Mouse (Mus musculus) embryonic facial prominence, embryonic 14.5 days (tissue): ENCODE results near the gene Slc16a11. TPM values are rescaled to one million over a fixed set of nuclear protein-coding genes. Genes with fewer than 3 reads are reported as not detected.

ENCODE experiments used
- ATAC-seq: fragments of 200-750 bp; cut with Nextera tagmentation; 2 replicates; pipeline ENCODE4 v1.8.0; 2017; ENCODE audit warnings: low read depth, moderate number of reproducible peaks, moderate TSS enrichment
- DNase-seq: peaks from one replicate; pipeline ENCODE4 v3.0.0-alpha.2; 2015; ENCODE audit warnings: low spot score
- H3K27ac ChIP-seq: fragments of 300-500 bp; sonication (generic); replicated peaks from 2 replicates; pipeline ENCODE4 v1.5.1; 2014; ENCODE audit warnings: low read depth, mild to moderate bottlenecking, low read length, moderate library complexity
- H3K27me3 ChIP-seq: fragments of 300-500 bp; sonication (generic); replicated peaks from 2 replicates; pipeline ENCODE4 v1.6.1; 2014; ENCODE audit warnings: low read length; ENCODE audit not compliant: control insufficient read depth, insufficient read depth
- H3K36me3 ChIP-seq: fragments of 300-500 bp; sonication (generic); 2 replicates; pipeline ENCODE4 v1.6.1; 2014; ENCODE audit warnings: low read length, mixed read lengths; ENCODE audit not compliant: control insufficient read depth, insufficient read depth
- H3K4me1 ChIP-seq: fragments of 300-500 bp; sonication (generic); 2 replicates; pipeline ENCODE4 v1.6.1; 2014; ENCODE audit warnings: antibody characterized with exemption, low read length; ENCODE audit not compliant: control insufficient read depth, insufficient read depth
- H3K4me2 ChIP-seq: fragments of 300-500 bp; sonication (generic); 2 replicates; pipeline ENCODE4 v1.6.1; 2014; ENCODE audit warnings: low read depth, mild to moderate bottlenecking, low read length, moderate library complexity, mixed read lengths
- H3K4me3 ChIP-seq: fragments of 300-500 bp; sonication (generic); 2 replicates; pipeline ENCODE4 v1.5.1; 2014; ENCODE audit warnings: low read depth, mild to moderate bottlenecking, low read length
- H3K9ac ChIP-seq: fragments of 300-500 bp; sonication (generic); 2 replicates; pipeline ENCODE4 v1.6.1; 2014; ENCODE audit warnings: low read depth, mild to moderate bottlenecking, low read length, moderate library complexity, mixed read lengths
- H3K9me3 ChIP-seq: fragments of 300-500 bp; sonication (generic); 2 replicates; pipeline ENCODE4 v1.6.1; 2016; ENCODE audit warnings: low read length; ENCODE audit not compliant: control insufficient read depth
- WGBS: fragments of 180-500 bp; shearing (Covaris S2); extraction: QIAGEN DNeasy Blood & Tissue Kit; methylation state at CpG from one replicate; pipeline ENCODE4 v1.1.7; 2014; 5-methylcytosine and 5-hydroxymethylcytosine counted together
- polyA plus RNA-seq: library from polyadenylated mRNA; unstranded; fragments of >200 nt; fragmentation: Nextera tagmentation; extraction: Ambion mirVana; gene quantifications from 2 replicates; pipeline ENCODE4 v1.2.1, GENCODE M21; 2014

The Slc16a11 gene
- polyA plus RNA-seq, 1 experiment from 2014 or later = 3.0 TPM

- ATAC-seq (no peak), DNase-seq (no peak)
- H3K9me3 ChIP-seq = no peaks in the 10 kb centered on the region
- H3K9ac ChIP-seq = no peak overlapping the region
- no peaks in the 10 kb centered on the region for H3K36me3 ChIP-seq
- 73% methylated on average over 5 of the region's 5 CpGs for WGBS
- H3K4me3 ChIP-seq = no peak overlapping the region
- no peak overlapping the region for H3K4me2 ChIP-seq
- peaks cover 15% of the 10 kb centered on the region for H3K27me3 ChIP-seq
- no peak overlapping the region for H3K27ac ChIP-seq
- H3K4me1 ChIP-seq = peaks cover 1% of the 10 kb centered on the region; the same call in 1 of the 2 replicates
Measured at GRCm38 (mm10) chr11:70208778-70209388, 3.7 kb upstream of the Slc16a11 start.

- Histone ChIP-seq H3K27me3 (peaks cover 33% of the 10 kb centered on the region), H3K9me3 (no peaks in the 10 kb centered on the region), H3K27ac (no peak overlapping the region), H3K4me2 (no peak overlapping the region), H3K4me3 (no peak overlapping the region), H3K9ac (no peak overlapping the region), H3K36me3 (no peaks in the 10 kb centered on the region), H3K4me1 (peaks cover 16% of the 10 kb centered on the region)
- DNase-seq (no peak), ATAC-seq (no peak)
- 85% methylated on average over 2 of the region's 2 CpGs for WGBS
Measured at GRCm38 (mm10) chr11:70210681-70211080, 1.9 kb upstream of the Slc16a11 start.

- ATAC-seq (no peak), DNase-seq (no peak)
- WGBS = 63% methylated on average over 6 of the region's 6 CpGs
- H3K36me3 ChIP-seq = no peaks in the 10 kb centered on the region; the same call in 1 of the 2 replicates
- H3K4me3 ChIP-seq = no peak overlapping the region
- peaks cover 16% of the 10 kb centered on the region for H3K4me1 ChIP-seq
- H3K27me3 ChIP-seq = peaks cover 46% of the 10 kb centered on the region
- no peaks in the 10 kb centered on the region for H3K9me3 ChIP-seq
- H3K27ac ChIP-seq = no peak overlapping the region
- H3K4me2 ChIP-seq = no peak overlapping the region
- no peak overlapping the region for H3K9ac ChIP-seq
Measured at GRCm38 (mm10) chr11:70211972-70212371, 580 bp upstream of the Slc16a11 start.

- ATAC-seq (0 out of 2 replicates have a peak, but pooled peaks have one; percentile 19), DNase-seq (peak; percentile 80)
- H3K36me3 ChIP-seq = peaks cover 3% of the 10 kb centered on the region; the same call in 1 of the 2 replicates
- no peak overlapping the region for H3K4me2 ChIP-seq
- H3K27ac ChIP-seq = no peak overlapping the region
- no peaks in the 10 kb centered on the region for H3K9me3 ChIP-seq
- no peak overlapping the region for H3K4me3 ChIP-seq
- peaks cover 16% of the 10 kb centered on the region for H3K4me1 ChIP-seq
- 9% methylated on average over 9 of the region's 9 CpGs for WGBS
- peaks cover 52% of the 10 kb centered on the region for H3K27me3 ChIP-seq
- no peak overlapping the region for H3K9ac ChIP-seq
Measured at GRCm38 (mm10) chr11:70212896-70213295, 344 bp downstream of the Slc16a11 start.

GRCm38 (mm10) chr11:70213736-70214135, 1.2 kb downstream of the Slc16a11 start:
- Histone ChIP-seq H3K4me3 (peak overlapping the region; percentile 34), H3K4me2 (peak overlapping the region; percentile 68), H3K36me3 (peaks cover 3% of the 10 kb centered on the region; the same call in 1 of the 2 replicates), H3K27ac (no peak overlapping the region), H3K4me1 (peaks cover 16% of the 10 kb centered on the region), H3K9me3 (no peaks in the 10 kb centered on the region), H3K9ac (peak overlapping the region; percentile 59; the same call in 1 of the 2 replicates), H3K27me3 (peaks cover 52% of the 10 kb centered on the region)
- ATAC-seq (peak; percentile 60; the same call in 1 of the 2 replicates), DNase-seq (no peak)
- 8% methylated on average over 18 of the region's 26 CpGs for whole genome bisulfite sequencing

- DNase-seq (no peak), ATAC-seq (peak; percentile 27; the same call in 1 of the 2 replicates)
- H3K4me1 ChIP-seq = peaks cover 16% of the 10 kb centered on the region
- H3K4me2 ChIP-seq = peak overlapping the region; percentile 68
- H3K4me3 ChIP-seq = peak overlapping the region; percentile 34
- under 1% methylated on average over 37 of the region's 46 CpGs for WGBS
- peaks cover 52% of the 10 kb centered on the region for H3K27me3 ChIP-seq
- no peak overlapping the region for H3K27ac ChIP-seq
- peak overlapping the region; percentile 59 for H3K9ac ChIP-seq
- peaks cover 3% of the 10 kb centered on the region; the same call in 1 of the 2 replicates for H3K36me3 ChIP-seq
- no peaks in the 10 kb centered on the region for H3K9me3 ChIP-seq
Measured at GRCm38 (mm10) chr11:70214191-70214855, 1.8 kb downstream of the Slc16a11 start.

- ATAC-seq (peak; percentile 7; the same call in 1 of the 2 replicates), DNase-seq (no peak)
- Histone ChIP-seq H3K4me2 (peak overlapping the region; percentile 68), H3K9me3 (no peaks in the 10 kb centered on the region), H3K36me3 (peaks cover 3% of the 10 kb centered on the region; the same call in 1 of the 2 replicates), H3K27ac (no peak overlapping the region), H3K27me3 (peaks cover 52% of the 10 kb centered on the region), H3K4me3 (peak overlapping the region; percentile 34), H3K4me1 (peaks cover 16% of the 10 kb centered on the region), H3K9ac (peak overlapping the region; percentile 59; the same call in 1 of the 2 replicates)
- 8% methylated on average over 18 of the region's 18 CpGs for WGBS
Measured at GRCm38 (mm10) chr11:70214856-70215209, 2.3 kb downstream of the Slc16a11 start.

GRCm38 (mm10) chr11:70215301-70215700, 2.7 kb downstream of the Slc16a11 start:
- H3K9me3 ChIP-seq = no peaks in the 10 kb centered on the region
- DNase-seq (no peak), ATAC-seq (no peak)
- H3K36me3 ChIP-seq = peaks cover 3% of the 10 kb centered on the region; the same call in 1 of the 2 replicates
- peaks cover 16% of the 10 kb centered on the region for H3K4me1 ChIP-seq
- WGBS = 16% methylated on average over 14 of the region's 22 CpGs
- H3K27me3 ChIP-seq = peaks cover 52% of the 10 kb centered on the region
- H3K4me2 ChIP-seq = no peak overlapping the region
- H3K4me3 ChIP-seq = no peak overlapping the region
- no peak overlapping the region for H3K9ac ChIP-seq
- no peak overlapping the region for H3K27ac ChIP-seq
